Mouse (Mus musculus): Measurements from ENCODE around the gene Elmo2. TPM values are rescaled to one million over a fixed set of nuclear protein-coding genes. Genes with fewer than 3 reads are reported as not detected.
A peak's percentile ranks its signal among the peaks of the same experiment; 100 is the strongest.

Gene Elmo2
- polyA plus RNA-seq, 2 experiments: 77.7 to 83.0 TPM

- WGBS: 63% methylated on average over 18 of the region's 18 CpGs
- Histone ChIP-seq H3K9me3 (ENCODE audit: control insufficient read depth, low read length) (no peaks in the 10 kb centered on the region), H3K4me3 (replicated peaks; ENCODE audit: low read length) (peak overlapping the region; percentile 75), H3K27ac (replicated peaks; ENCODE audit: low read depth, low read length) (no peak overlapping the region), H3K4me2 (replicated peaks; ENCODE audit: low read depth, low read length, severe bottlenecking) (peak overlapping the region; percentile 82), H3K9ac (ENCODE audit: low read depth, low read length, severe bottlenecking) (peak overlapping the region; percentile 67), H3K4me1 (ENCODE audit: control insufficient read depth, insufficient read depth, low read length) (peaks cover 20% of the 10 kb centered on the region), H3K36me3 (ENCODE audit: control insufficient read depth, insufficient read depth, low read length) (peaks cover 30% of the 10 kb centered on the region), H3K27me3 (ENCODE audit: control insufficient read depth, insufficient read depth, low read length) (no peaks in the 10 kb centered on the region)
- TF ChIP-seq POLR2A (IDR thresholded peaks at IDR 0.05; ENCODE audit: borderline replicate concordance, extremely low read depth, insufficient read depth, insufficient read length): no peak
- ATAC-seq (ENCODE audit: low FRiP score, low read depth): no peak
- no peak for DNase-seq (ENCODE audit: low spot score)
Measured at GRCm38 (mm10) chr2:165286361-165287201, 39.7 kb downstream of the Elmo2 start.

GRCm38 (mm10) chr2:165285621-165286020 lies 40.7 kb downstream of the Elmo2 start:
- Histone ChIP-seq H3K9ac (ENCODE audit: low read depth, low read length, severe bottlenecking) (no peak overlapping the region), H3K36me3 (ENCODE audit: control insufficient read depth, insufficient read depth, low read length) (peaks cover 34% of the 10 kb centered on the region), H3K27ac (replicated peaks; ENCODE audit: low read depth, low read length) (no peak overlapping the region), H3K4me3 (replicated peaks; ENCODE audit: low read length) (no peak overlapping the region), H3K9me3 (ENCODE audit: control insufficient read depth, low read length) (no peaks in the 10 kb centered on the region), H3K4me2 (replicated peaks; ENCODE audit: low read depth, low read length, severe bottlenecking) (no peak overlapping the region), H3K4me1 (ENCODE audit: control insufficient read depth, insufficient read depth, low read length) (peaks cover 20% of the 10 kb centered on the region), H3K27me3 (ENCODE audit: control insufficient read depth, insufficient read depth, low read length) (no peaks in the 10 kb centered on the region)
- 87% methylated on average over 8 of the region's 8 CpGs for WGBS
- TF ChIP-seq POLR2A (IDR thresholded peaks at IDR 0.05; ENCODE audit: borderline replicate concordance, extremely low read depth, insufficient read depth, insufficient read length): no peak
- DNase-seq (ENCODE audit: low spot score) (no peak), ATAC-seq (ENCODE audit: low FRiP score, low read depth) (no peak)

- Histone ChIP-seq H3K4me3 (replicated peaks; ENCODE audit: low read length) (no peak overlapping the region), H3K9me3 (ENCODE audit: control insufficient read depth, low read length) (no peaks in the 10 kb centered on the region), H3K9ac (ENCODE audit: low read depth, low read length, severe bottlenecking) (no peak overlapping the region), H3K27me3 (ENCODE audit: control insufficient read depth, insufficient read depth, low read length) (no peaks in the 10 kb centered on the region), H3K4me2 (replicated peaks; ENCODE audit: low read depth, low read length, severe bottlenecking) (no peak overlapping the region), H3K27ac (replicated peaks; ENCODE audit: low read depth, low read length) (no peak overlapping the region), H3K4me1 (ENCODE audit: control insufficient read depth, insufficient read depth, low read length) (peaks cover 20% of the 10 kb centered on the region), H3K36me3 (ENCODE audit: control insufficient read depth, insufficient read depth, low read length) (peaks cover 35% of the 10 kb centered on the region)
- no peak for DNase-seq (ENCODE audit: low spot score)
- no peak for TF ChIP-seq POLR2A (IDR thresholded peaks at IDR 0.05; ENCODE audit: borderline replicate concordance, extremely low read depth, insufficient read depth, insufficient read length)
- WGBS: 90% methylated on average over 3 of the region's 3 CpGs
- ATAC-seq (ENCODE audit: low FRiP score, low read depth): no peak
Measured at GRCm38 (mm10) chr2:165285034-165285433, 41.2 kb downstream of the Elmo2 start.

GRCm38 (mm10) chr2:165284377-165284776 lies 41.9 kb downstream of the Elmo2 start:
- ATAC-seq (ENCODE audit: low FRiP score, low read depth) (no peak), DNase-seq (ENCODE audit: low spot score) (no peak)
- peaks cover 34% of the 10 kb centered on the region for H3K36me3 ChIP-seq (ENCODE audit: control insufficient read depth, insufficient read depth, low read length)
- no peak overlapping the region for H3K4me2 ChIP-seq (replicated peaks; ENCODE audit: low read depth, low read length, severe bottlenecking)
- H3K9ac ChIP-seq (ENCODE audit: low read depth, low read length, severe bottlenecking): no peak overlapping the region
- no peaks in the 10 kb centered on the region for H3K9me3 ChIP-seq (ENCODE audit: control insufficient read depth, low read length)
- no peak for TF ChIP-seq POLR2A (IDR thresholded peaks at IDR 0.05; ENCODE audit: borderline replicate concordance, extremely low read depth, insufficient read depth, insufficient read length)
- WGBS: 89% methylated on average over 7 of the region's 7 CpGs
- H3K27ac ChIP-seq (replicated peaks; ENCODE audit: low read depth, low read length): no peak overlapping the region
- H3K4me1 ChIP-seq (ENCODE audit: control insufficient read depth, insufficient read depth, low read length): peaks cover 20% of the 10 kb centered on the region
- no peak overlapping the region for H3K4me3 ChIP-seq (replicated peaks; ENCODE audit: low read length)
- no peaks in the 10 kb centered on the region for H3K27me3 ChIP-seq (ENCODE audit: control insufficient read depth, insufficient read depth, low read length)

- WGBS: 86% methylated on average over 3 of the region's 3 CpGs
Measured at GRCm38 (mm10) chr2:165283644-165284043, 42.6 kb downstream of the Elmo2 start.

More at GRCm38 (mm10) chr2:165283644-165284043, 42.6 kb downstream of the Elmo2 start:
- Histone ChIP-seq H3K4me1 (ENCODE audit: control insufficient read depth, insufficient read depth, low read length) (peaks cover 18% of the 10 kb centered on the region), H3K27me3 (ENCODE audit: control insufficient read depth, insufficient read depth, low read length) (no peaks in the 10 kb centered on the region), H3K27ac (replicated peaks; ENCODE audit: low read depth, low read length) (no peak overlapping the region), H3K36me3 (ENCODE audit: control insufficient read depth, insufficient read depth, low read length) (peaks cover 31% of the 10 kb centered on the region), H3K9me3 (ENCODE audit: control insufficient read depth, low read length) (no peaks in the 10 kb centered on the region), H3K9ac (ENCODE audit: low read depth, low read length, severe bottlenecking) (no peak overlapping the region), H3K4me3 (replicated peaks; ENCODE audit: low read length) (no peak overlapping the region), H3K4me2 (replicated peaks; ENCODE audit: low read depth, low read length, severe bottlenecking) (no peak overlapping the region)
- no peak for TF ChIP-seq POLR2A (IDR thresholded peaks at IDR 0.05; ENCODE audit: borderline replicate concordance, extremely low read depth, insufficient read depth, insufficient read length)
- ATAC-seq (ENCODE audit: low FRiP score, low read depth): no peak
- no peak for DNase-seq (ENCODE audit: low spot score)

Measured in limb, embryonic 14.5 days (tissue).